Mouse (Mus musculus): ENCODE results near the gene Foxn1.

Foxn1 gene

DNA sequence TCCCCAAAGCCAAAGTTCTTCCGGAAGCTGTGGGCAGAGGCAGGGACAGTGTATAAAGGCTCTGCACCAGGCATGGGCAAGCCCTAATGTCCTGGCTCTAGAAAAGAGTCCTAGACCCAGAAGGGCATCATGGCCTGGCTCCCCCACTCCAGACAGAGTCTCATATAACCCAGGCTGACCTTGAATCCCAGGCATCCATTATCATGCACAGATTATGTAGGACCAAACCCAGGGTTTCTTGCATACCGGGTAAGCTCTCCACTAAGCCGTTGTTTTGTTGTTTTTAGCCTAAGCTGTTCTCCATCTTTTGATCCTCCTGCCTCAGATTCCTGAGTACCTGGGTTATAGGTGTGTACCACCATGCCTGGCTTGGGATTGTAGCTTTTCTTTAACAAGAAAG is 14.6 kb upstream of the Foxn1 start:
- intact Hi-C loops (cut with DNase I): no loop called here

DNA sequence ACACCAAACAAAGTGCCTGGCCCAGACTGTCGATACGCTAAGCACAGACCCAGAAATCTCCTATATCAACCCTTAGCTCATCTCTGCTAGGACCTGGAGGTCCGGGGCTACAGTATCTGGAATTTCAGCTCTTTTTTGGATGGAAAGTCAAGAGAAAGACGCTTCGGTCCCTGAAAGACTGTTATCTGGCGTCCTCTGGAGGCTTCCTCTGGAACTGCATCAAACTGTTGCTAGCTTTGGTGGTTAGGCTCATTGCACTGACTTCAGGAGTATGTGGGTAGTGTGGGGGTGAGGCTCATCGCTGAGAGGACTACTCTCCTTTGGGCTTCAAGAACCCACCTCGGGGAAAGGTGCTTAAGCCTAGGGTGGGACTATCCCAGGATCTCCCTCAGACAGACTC is 13.3 kb upstream of the Foxn1 start:
- intact Hi-C loops (cut with DNase I): no loop called here

DNA sequence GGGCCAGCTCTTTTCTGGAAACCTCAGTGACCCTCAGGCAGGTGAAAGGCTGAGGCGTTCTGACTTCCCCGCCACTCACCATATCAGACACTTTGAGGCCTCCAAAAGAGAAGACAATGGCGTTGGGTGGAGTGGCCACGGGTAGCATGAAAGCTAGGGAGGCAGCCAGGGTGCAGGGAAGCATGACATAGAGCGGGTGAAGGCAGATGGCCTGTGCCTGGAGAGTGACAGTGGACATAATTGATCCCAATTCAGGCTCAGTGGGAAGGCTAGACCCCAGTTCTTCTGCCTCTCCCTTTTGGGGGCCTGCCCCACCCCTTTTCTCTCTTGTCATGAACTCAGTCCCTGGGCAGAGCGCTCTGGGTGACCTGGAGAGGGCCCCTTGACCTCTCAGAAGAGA is 11.9 kb upstream of the Foxn1 start:
- intact Hi-C loops (cut with DNase I): no loop called here

DNA sequence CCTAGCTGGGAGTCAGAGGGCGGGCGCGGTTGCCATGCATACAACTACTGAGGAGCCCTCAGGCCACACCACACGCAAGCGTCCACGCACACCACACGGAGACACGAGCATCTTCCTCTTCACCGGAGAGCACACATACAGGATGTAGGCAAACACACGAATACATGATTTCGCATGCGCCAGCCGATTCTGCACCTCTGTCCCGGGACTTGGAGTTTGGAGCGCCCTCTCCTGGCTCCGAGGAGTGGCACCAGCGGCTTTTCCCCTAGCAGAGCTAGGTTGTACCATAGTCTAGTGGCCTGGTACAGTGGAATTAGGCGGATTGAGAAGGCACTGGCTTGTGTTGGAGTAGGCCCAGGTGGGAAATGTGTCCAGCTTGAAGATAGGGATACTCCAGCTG is 11.0 kb upstream of the Foxn1 start:
- intact Hi-C loops (cut with DNase I): loop anchor here (1.0 kb wide), 1 partner anchor 37 kb away; no protein-coding TSS in a partner anchor

DNA sequence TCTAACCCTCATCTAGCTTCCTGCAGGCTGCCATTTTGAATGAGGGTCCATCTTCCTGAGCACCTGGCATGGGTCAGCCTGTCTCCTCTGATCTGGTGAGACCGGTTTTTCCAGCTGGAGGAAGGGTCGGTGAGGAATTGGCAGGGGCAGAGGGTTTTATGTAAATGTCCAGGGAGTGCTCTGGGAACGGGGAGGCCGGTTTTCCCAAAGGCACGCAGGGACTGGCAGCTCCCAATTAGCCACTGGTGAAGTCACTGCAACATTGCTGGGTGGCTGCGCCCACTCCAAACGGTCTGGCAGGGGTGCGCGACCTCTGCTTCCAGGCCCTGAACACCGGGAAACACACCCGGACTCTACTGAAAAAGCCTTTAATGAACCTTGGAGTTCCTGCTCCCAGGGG is 10.6 kb upstream of the Foxn1 start:
- intact Hi-C loops (cut with DNase I): loop anchor here (1.0 kb wide), 1 partner anchor 37 kb away; no protein-coding TSS in a partner anchor

DNA sequence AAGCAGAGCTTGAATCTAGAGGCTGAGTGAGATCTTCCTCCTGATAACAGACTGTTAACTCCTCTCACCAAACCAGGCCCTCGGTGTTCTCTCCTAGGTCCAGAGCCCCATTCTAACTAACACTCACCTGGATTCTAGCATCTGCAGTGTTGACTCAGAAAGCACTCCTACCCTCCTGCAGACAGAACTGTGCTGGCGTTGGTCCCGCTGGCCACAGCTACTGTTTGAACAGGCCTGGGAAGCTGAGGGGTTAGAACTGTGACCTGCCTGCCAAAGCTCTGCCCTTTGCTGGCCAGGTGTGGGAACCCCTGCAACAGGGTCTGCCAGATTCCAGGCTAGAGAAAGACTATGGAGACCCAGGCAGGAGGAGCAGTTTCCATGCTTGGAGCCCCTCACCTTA is 6.4 kb upstream of the Foxn1 start:
- intact Hi-C loops (cut with DNase I): no loop called here

DNA sequence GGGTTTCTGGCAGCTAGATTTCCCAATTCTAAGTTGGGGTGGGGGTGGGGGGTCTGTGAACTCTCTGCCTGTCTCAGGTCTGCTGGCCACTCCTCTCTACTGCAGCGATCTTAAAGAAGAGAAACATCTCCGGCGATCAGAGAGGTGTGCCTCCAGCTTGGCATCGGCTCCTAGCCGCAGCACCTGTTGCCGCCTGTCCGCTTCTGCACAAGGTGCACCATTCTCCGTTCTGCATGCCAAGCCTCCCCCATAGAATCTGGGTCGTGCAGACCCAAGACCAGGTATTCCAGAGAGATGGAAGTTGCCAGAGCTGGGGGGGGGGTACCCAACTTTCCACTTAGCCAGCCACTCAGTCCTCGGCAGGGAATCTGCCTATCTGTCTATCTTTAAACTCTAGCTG is 582 bp downstream of the Foxn1 start:
- intact Hi-C loops (cut with DNase I): no loop called here

DNA sequence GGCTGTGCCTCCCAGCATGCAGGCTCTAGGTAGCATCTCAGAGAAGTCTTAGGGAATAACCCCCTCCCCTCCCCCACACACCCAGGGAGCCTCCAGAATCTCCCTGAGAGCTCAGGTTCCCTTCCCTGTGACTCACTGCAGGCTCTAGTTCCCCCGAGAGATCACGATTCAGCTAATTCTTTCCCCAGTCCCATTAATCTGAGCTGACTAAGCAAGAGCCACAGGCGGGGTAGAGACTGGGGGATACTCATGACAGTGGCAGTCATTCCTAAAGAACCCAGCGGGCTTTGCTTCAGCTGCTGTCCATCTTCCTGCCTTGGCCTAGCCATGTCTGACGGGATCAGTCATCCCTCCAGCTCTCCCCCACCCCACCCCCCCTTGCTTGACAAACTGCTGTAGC is 3.7 kb downstream of the Foxn1 start:
- intact Hi-C loops (cut with DNase I): no loop called here

DNA sequence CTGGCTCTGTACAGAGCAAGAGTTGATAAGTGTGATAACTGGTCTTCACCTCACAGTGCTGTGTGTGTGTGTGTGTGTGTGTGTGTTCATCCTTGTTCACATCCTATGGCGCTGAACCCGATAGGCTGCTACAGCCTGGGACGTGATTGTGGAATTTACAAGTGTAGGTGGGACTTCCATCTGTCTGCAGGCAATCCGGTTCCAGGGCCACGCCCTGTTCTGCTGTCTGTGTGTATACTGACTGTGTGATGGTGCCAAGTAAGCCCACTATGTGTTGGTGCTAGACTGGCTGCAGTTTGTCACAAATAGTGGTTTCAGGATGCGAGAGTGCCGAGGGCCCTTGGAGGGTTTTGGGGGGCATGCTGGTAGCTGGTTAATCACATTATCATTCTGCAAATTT is 4.1 kb downstream of the Foxn1 start:
- intact Hi-C loops (cut with DNase I): no loop called here

DNA sequence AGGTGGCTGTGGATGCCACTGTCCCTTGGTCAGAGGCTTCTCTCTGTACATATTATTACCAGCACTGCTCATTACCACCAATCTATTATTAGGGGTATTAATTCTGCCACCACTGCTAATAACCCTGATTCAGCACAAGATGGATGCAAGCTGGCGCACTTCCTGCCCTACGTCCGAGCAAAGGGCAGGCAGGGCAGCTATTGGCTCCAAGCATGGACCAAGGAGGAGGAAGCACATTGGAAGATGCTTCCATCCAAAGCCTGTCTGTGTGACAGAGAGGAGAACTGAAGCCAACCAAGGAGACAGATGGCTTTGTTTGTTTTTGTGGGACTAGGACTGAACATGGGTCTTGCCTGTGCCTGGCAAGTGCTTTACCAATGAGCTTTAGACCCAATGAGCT is 5.4 kb downstream of the Foxn1 start:
- intact Hi-C loops (cut with DNase I): no loop called here

DNA sequence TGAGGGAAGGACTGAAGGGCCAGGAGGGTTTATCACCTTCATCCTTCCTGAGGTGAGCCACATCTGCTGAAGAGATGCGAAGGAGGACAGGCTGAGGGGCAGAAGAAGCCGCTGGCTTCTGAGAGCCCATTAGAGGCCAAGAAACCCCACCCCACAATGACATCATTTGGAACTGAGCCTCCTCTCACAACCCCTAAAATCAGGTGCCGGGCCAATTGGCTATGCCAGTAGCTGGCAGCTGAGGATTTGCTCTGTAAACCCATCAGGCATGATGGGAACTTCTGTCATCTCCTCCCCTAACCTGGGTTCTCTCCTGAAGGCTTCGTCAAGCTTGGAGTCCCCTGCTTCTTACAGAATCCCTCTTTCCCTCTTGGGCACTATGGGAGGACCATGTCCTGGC is 6.0 kb downstream of the Foxn1 start:
- intact Hi-C loops (cut with DNase I): no loop called here

DNA sequence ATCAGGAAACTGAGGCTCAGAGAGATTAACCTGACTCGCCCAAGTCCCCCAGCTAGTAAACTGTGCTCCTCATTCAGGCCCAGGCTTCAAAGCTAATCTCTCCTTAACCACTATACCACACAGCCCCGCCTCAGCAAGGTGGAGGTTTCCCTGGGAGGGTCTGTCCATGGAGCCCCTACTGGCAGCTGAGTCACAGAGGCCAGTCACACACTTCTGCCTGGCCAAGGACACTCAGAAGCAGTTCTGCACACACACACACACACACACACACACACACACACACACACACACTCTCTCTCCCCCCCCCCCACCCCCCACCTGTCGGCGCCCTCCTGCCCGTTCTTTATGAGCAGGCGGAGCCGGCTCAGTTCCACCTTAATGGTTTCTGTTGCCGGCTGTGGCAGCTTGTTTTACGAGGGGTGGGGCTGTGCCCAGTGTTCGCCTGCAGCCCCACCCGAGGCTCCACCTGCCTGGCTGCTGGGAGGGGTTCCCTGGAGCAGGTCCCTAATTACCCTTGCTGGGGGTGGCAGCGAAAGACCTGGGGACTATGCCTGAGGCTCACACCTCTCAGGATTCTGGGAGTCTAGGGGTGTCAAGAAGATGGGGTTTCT is 8.7 kb downstream of the Foxn1 start:
- intact Hi-C loops (cut with DNase I): no loop called here

DNA sequence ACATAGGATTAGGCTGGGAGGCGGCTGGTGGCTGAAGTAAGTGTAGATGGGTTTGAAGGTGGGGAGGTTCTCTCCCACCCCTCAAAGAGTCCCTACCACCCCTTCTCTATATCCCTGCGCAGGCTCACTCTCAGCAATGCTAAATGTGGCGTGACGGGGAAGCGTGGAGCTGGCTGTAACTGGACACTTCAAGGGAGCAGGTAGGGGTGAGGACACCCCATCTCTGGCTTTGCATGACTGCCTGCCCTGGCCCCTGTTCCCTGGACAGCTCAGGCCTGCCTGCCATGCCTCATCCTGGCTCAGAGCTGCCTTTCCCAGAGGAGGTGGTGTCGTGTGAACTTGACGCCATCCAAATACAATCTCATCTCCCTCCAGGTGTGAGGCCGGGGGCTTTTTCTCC is 12.2 kb downstream of the Foxn1 start:
- intact Hi-C loops (cut with DNase I): no loop called here

DNA sequence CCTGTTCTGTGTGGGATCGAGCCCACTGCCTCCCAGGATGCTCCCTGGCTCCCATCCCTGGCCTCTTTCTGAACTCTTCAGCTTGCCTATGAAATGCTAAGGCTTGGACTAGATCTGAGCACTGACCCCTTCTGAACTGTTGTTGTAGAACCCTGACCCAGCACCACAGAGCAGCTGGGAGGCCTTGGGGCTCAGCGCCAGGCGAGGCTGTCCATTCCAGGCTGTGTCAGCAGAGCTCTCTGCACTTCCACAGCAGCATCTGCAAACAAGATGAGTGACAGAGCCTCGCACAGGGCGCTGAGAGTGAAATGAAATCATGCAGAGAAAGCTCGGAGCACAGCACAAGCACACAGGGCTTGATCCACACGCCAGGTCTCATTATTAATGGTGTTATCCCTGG is 13.7 kb downstream of the Foxn1 start:
- intact Hi-C loops (cut with DNase I): no loop called here

DNA sequence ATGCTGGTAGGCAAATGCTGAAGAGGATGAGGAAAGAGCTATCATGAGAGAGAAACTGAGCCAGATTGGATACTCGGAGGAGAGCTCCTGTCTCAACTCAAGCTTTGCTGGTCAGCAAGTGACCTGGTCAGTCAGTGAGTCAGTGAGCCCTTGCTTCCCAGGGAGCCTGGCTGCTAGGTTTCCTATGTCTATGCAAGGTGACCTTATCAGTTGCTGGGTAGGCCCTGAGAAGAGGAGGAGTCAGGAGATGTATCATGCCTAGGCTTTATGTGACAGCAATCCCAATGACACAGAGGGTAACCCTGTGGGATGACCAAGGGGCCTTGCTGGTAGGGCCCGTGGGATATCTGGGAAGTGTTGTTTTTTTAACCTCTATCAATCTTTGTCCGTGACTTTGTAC is 14.2 kb downstream of the Foxn1 start:
- intact Hi-C loops (cut with DNase I): no loop called here

DNA sequence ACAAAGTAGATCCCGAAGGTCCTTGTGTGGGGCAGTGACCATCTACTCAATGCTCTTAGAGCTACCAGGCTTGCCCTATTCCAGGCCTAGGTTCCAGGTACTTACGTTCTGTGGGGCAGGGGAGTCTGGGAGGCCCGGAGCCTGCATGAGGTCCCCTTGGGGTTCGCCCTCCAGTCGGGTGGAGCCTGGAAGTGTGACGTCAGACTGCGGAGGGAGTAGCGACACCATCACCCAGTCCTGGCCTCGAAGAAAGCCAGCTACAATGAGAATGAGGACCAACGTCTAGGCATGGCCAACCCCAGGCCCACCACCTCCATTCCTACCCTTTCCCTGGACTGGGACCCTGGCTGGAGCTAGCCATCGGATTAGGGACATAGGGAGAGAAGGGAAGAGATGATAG is 14.6 kb downstream of the Foxn1 start:
- intact Hi-C loops (cut with DNase I): no loop called here

DNA sequence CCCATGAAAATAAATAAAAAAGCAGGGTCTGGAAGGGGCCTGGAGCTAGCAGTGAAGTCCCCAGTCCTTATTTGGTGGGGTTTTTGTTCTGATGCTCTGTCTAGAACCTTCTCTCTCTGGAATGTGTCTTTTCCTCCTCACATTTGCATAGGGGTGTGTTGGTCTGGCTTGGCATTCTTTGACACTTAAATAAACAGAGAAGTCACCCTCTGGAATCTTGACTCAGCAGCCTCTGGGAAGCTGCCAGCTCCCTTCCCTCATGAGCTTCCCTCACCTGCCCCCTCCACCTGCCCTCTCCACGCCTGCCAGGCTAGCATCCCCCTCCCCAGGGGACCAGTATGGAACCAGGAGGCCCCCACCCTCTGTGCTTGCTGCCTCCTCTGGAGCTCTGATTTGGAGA is 16.0 kb downstream of the Foxn1 start:
- intact Hi-C loops (cut with DNase I): no loop called here

DNA sequence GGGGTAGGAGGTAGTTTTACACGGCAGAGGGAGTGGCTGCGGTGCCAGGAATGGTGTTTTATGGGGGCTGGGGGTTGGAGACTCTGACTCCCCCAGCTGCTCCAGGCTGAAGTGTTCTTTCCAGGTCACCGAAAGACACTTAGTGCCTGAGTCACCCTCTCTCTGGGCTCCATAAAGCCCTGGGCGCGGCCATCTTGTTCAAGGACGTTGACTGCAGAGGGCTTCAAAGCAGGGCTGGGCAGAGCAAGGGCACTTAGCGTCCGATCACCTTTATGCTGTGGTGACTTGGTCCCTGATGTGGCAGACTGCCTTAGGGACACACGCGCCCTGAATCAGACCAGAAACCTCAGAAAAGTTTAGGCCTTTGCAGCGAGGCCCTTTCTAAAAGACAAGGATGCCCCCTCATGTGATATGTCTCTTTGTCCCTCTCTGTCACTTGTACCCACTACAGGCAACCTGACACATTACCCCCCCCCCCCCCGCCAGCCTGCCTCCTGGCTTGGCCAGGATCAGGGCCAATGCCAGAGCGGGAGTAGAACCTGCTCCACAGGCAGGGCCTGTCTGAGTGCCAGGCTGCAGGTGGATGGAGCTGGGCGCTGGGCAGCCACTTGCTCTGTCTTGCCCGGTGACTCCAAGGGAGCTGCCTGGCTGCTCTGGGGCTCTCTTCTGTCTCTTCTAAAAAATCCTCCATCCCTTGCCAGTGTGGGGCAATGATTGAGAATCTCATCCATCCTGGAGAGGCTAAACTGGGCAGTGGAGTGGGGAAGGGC is 18.7 kb downstream of the Foxn1 start:
- intact Hi-C loops (cut with DNase I): no loop called here

DNA sequence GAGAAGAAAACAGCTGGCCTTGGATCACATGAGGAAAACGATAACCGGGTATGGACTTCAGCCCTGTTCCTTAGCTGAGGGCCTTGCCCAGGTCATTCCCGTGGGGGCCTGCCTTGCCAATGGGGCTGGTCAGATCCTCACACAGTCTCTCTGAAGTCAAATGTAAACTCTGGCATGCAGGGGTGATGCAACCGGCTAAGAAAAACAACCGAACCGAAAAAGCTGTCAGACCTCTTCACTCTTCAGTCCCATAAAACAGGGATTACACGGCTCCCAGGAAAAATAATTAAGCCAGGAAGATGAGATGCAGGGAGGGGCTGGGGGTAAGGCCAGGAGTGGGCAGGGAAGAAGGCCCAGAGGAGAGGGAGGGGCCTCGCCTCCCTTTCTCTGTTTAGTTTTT is 22.3 kb downstream of the Foxn1 start:
- intact Hi-C loops (cut with DNase I): no loop called here

DNA sequence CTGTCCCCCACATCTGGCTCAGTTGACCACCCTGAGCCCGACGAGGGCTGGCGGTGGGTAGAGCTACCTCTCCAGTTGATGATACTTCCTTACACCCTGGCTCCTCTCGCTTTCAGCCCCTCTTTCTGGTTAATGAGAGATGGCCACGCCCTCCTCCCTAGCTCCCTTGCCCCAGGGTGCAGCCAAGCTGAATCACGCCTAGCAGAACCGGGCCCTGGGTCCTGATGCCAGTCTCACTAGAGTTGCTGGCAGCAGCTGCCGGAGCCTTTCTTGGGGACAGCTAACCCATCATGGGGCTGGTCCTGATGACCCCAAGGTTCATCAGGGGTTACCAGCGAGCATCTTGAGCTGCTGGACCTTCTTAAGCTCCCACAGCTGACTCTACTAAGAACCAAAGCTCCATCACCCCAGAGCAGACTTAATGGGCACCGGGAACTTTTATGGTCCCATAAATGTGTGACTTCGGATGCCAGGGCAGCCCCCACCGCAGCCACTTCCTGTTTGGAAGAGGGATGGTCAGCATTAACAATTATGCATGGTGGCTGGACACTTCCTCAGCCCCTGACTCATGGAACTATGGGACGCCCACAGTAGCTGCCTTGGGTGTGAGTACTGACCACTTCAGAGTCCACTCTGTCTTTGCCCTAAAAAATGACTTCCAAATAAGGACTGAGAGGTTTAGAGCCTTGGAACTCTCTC is 22.9 kb downstream of the Foxn1 start:
- intact Hi-C loops (cut with DNase I): no loop called here

DNA sequence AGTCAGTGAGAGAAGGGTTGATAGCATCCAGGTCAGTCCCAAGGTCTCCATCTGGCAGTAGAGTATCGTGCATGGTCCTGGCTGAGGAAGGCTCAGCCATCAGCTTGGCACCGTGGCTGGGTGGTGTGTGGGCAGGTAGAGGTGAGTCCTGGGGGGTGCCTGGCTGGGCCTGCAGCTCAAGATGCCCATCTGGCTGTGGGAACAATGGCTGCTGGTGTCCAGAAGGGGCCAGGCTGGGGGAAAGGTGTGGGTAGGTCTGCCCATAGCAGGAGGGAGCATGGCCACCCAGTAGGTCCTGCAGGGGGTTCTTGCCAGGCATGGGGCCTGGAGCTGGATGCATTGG is 25.6 kb downstream of the Foxn1 start:
- intact Hi-C loops (cut with DNase I): loop anchor here (1.0 kb wide), 1 partner anchor 37 kb away; no protein-coding TSS in a partner anchor

DNA sequence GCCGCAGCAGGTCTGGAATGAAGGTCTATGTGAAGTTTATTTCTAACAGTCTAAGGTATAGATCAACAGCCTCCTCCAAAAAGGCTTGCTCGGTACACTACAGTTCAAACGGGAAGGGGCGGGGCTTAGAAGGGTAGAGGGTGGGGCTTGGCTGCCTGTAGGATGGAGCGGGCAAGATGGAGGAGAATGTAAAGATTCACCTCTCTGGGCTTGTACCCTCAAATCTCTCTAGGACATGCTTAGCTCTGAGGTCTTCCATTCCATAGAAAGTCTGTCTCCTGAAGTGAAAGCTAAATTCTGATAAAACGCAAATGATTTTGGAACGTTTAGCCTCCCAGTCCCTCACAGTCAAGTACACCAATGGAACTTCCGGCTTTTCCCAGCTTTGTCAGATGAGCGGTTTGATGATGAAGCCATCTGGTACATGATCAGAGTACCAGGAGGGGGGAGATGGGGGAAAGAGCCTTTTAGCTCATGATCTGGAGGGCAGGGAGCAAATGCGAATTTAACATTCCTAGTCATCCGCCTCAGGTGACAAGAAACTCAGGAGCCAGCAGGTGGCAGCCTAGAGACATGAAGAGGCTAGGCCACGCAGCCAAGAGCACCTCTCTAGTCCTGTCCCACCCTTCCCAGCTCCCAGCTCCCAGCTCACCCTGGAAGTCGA is 26.1 kb downstream of the Foxn1 start:
- intact Hi-C loops (cut with DNase I): loop anchor here (1.0 kb wide), 1 partner anchor 37 kb away; no protein-coding TSS in a partner anchor
